Mouse (Mus musculus): ENCODE data around the gene Dmc1.
A peak's percentile ranks its signal among the peaks of the same experiment; 100 is the strongest.

Dmc1 gene

DNA sequence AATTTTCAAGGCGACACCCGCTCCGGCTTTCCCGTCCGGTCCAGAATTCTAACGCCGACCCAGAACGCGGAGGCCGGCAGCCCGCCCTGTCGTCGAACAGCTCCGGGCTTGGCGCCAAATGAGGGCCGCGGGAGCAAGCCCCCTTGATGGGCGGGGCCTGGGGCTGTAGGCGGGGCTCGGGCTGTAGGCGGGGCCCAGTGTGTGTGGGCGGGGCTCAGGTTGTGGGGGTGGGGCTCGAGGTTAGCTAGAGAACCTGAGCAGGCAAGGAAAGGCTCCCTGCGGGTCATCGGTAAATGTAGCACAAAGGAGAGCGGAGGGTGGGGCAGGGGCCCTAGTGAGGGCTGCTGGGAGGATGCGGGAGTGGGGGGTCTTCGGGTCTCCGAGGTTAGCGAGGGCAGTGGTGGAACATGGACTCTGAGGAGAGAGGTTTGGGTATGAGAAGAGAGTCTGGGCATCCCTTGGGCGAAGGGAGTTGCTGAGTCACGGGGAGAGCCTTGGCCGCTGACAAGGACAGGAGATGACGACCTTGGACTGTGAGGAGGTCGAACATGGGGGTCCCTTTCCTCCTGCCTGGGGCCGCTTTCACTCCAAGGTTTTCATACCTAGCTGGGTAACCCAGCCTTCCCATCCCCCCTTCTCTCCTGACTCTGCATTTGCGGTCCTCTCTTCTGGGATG is at the start of gene Dmc1:
TSS of gene Dmc1 (minus strand) at position 120 of the 676 bp plus-strand sequence.
- peak; percentile 92 for DNase-seq (ENCODE audit: low spot score)

DNA sequence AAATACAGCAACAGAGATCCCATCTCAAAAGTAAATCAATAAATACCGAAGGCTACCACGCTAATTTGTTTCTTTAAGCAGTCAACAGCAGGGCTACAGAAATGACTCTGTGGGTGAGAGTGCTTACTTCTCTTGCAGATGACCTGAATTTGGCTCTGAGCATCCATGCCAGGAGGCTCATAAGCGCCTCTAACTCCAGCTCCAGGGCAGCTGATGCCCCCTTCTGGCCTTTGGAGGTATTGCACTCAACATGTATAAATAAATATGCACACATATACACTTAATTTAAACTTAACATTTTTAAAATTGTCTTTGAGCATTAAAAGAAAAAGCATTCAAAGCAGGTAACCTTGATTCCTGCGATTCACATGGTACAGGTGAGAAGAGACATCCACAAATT is 46.6 kb upstream of the Dmc1 start:
- peak; percentile 51 for DNase-seq (ENCODE audit: low spot score)

DNA sequence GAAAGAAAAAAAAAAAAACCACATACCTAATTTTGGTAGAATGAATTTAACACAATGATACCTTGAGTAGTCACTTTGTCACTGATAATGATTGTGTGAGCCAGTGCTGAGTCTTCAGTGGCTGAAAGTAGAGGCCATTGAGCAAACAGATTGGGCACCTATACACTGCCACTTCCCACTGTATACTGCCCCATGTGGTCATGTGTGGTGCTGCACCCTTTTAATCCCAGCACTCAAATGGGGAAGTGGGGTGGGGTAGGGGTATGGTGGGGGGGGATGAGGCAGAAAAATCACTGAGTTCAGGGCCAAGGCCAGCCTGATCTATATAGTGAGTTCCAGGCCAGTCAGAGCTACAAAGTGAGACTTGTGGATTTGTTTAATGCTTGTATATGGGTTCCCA is 45.7 kb upstream of the Dmc1 start:
- no peak for DNase-seq (ENCODE audit: low spot score)

DNA sequence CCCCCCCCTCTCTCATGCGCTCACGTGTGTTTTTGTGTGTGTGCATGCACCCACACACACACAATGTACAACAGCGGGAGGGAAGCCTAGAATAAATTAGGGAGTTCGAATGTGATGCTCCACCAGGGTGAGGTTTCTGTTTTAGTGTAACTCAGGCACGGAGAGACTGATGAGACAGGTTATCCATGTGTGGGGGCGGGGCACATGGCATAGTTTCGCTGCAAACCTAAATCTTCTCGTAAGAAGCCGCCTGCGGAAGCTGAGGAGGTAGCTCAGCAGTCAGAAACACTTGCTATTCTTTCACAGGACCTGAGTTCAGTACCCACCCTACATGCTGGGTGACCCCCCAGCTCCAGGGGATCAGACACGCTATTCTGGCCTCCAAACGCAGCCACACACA is 43.2 kb upstream of the Dmc1 start:
- DNase-seq (ENCODE audit: low spot score), result no peak

DNA sequence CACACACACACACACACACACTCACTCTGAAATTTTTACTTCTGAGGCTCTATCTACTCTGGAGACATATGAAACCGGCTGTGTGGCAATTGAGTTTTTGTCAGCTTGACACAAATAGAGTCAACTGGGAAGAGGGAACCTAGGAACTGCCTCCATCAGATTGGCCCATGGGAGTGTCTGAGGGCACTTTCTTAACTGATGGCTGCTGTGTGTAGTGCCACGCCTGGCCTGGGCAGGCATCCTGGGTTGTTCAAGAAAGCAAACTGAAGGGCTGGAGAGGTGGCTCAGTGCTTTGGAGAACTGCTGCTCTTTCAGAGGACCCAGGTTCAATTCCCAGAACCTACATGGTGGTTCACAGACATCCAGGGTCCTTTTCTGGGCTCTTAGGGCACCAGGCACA is 40.6 kb upstream of the Dmc1 start:
- DNase-seq (ENCODE audit: low spot score), result no peak

DNA sequence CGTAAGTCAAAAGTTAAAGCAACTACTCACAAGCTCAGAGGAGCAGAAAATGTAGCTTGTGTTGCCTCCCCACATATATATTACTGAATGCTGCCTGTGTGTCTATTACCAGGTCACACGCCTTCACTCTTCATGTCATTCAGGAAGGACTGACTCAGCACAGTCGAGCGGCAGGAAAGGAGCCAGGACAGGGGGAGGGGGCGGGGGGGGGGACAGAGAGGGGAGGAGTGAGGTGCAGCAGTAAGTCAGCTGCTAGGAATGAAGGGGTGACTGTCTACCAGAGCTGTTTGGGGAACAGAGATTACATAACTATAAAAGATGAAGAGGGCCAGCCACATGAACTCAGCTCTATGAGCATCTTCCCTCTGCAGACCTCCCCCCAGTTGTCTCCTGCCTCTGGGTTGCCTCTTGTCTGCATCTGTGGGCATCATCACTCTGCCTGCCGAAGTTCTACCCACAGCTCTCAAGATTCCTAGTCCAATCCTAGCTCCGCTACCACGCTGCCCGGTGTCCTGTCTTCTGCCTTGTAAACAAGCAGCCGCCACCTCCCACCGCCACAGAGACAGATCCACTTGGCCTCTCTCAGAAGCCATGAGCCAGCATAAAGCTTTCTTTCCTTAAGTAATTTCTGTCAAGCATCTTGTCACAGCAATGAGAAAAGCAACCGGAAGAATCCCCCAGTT is 36.4 kb upstream of the Dmc1 start:
- DNase-seq (ENCODE audit: low spot score), result no peak

DNA sequence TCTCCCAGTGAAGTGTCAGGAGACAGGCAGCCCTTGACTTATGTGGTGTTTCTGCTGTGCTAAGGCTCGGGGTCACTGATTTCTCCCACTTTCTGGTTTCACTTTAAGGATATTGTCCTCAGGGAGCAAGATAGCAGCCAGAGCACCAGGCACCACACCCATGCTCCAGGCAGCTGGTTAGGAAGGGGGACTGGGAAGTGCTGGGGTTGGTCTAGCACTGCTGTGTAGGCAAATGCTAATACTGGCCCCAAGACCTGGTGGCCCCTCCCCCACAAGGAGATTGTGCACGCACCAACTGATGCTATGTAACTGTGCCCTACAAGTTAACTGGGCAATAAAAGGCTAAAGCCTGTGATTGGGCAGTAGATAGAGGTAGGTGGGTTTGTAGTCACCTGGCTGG is 25.6 kb upstream of the Dmc1 start:
- no peak for DNase-seq (ENCODE audit: low spot score)

DNA sequence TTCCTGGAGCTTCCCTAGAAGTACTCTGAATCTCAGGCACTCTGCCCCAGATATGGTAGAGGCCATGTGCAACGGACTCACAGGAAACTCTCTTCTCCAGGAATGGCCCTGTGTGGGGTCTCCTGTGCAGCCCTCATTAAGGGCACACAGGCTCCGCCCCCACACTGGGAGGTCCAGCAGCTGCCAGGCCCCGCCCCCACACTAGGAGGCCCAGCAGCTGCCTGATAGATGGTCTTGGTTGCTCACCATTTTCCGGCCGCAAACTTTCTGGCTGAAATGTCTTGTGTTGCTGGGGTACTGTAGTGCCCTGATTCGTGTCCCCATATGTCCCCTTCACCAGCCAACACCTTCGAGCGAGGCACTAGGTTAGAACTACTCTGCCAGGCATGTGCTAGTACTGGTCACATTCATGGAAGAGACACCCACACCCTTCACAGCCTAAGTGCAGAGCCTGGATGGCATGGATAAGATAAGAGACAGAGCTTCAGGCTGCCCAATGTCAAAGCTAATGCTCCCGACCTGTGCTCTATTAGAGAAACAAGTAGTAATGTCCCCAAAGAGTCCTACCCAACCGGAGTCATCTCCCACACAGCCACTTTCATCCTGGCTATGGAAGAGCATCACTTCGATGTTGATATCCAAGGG is 15.0 kb upstream of the Dmc1 start:
- peak; percentile 61 for DNase-seq (ENCODE audit: low spot score)

DNA sequence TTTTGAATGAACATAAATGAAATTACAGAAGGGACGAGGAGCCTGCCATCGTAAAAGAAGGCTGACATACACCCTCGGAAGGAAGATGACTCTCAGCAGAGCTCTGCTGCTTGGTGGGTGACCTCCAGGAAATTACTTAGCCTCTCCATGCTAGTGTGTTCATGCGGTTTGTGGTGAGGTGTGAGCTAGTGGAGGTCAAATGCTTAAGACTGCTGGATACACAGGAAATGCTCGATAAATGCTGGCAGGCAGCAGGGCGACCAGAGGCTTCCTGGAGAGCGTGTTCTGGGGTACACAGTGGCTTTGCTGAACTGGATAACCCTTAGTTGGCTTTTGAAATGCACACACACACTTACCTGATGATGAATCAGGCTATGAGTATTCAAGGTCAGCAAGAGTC is 13.5 kb upstream of the Dmc1 start:
- DNase-seq (ENCODE audit: low spot score), result no peak

DNA sequence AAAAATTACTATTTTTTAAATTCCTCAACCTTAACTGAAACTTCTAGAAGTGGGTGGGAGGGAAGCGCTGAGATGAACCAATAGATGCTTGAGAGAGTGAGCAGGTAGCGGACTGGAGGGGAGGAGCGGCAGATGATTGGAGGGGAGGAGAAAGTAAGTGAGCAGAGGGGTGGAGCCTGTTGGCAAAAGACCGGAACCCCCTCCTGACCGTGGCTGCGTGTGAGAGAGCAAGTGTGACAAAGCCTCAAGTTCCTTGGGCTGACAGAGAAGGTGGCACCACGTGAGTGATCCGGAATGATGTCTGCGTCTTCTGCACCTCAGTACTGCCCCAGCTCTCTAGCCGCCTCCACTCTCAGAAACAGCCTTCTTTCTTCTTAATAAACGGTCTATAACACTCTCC is 12.2 kb upstream of the Dmc1 start:
- peak; percentile 51 for DNase-seq (ENCODE audit: low spot score)

DNA sequence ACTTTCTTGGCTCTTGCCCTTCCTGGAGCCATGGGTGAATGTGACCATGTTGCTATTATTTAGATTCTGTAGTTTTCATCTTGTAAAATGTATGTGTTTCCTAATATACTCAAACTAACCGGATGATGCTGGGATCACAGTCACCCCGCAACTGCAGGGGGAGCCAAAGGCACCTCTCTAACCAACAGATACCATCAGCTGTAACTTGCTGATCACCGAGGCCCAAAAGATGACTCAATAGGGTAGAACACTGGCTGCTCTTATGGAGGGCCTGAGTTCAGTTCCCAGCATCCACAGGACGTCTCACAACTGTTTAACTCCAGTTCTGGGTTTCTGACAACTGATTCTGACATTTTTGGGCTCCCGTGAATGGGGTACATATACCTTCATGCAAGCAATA is 11.8 kb upstream of the Dmc1 start:
- DNase-seq (ENCODE audit: low spot score), result no peak

DNA sequence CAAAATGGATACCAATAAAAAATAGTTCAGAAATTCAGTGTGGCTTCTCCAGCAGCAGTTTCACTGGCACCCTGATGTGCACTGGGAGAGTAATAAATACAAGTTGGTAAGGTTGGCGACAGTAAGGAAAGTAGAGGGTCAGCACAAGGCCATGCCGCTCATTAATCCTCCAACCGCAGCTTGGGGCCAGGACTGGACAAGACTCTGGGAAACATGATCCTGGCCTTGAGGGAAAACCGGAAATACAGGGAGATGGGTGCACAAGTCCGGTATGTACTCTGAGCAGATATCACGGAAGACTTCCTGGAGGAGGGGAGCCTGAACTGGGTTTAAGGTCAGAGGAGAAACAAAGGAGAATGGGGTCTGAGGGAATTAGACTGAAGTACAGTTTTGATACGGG is 10.6 kb upstream of the Dmc1 start:
- no peak for DNase-seq (ENCODE audit: low spot score)

DNA sequence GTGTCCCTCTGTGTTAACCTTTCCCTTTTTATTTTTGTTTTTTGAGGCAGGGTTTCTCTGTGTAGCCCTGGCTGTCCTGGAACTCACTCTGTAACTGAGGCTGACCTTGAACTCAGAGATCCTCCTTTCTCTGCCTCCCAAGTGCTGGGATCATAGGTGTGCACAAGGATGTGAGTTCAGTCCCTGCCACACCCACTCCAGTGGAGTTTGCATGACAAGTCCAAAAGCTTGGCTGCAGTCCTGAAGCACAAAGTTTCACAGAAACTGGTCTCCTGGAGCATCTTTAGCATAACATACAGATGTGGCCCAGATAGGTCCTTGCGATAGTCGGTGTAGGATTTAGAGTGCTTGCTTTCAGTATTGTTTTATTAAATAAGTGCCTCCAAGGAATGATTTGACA is 4.3 kb upstream of the Dmc1 start:
- no peak for DNase-seq (ENCODE audit: low spot score)

DNA sequence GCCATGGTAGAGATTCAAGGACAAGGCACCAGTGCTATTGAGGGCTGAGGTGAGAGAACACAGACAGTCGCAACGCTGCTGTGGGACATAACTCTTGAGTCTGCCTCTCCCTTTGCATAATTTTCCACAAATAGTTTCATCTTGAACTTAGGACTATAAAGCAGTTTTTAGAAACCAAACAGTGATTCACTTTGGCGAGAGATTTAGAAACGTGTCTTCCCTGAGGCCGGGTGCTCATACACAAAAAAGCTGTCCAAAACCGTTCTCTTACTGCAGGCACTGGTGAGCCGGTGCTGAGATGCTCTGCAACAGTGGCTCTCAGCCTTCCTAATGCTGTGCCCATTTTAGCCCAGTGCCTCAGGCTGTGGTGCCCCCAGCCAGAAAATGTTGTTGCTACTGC is 3.3 kb upstream of the Dmc1 start:
- DNase-seq (ENCODE audit: low spot score), result no peak

DNA sequence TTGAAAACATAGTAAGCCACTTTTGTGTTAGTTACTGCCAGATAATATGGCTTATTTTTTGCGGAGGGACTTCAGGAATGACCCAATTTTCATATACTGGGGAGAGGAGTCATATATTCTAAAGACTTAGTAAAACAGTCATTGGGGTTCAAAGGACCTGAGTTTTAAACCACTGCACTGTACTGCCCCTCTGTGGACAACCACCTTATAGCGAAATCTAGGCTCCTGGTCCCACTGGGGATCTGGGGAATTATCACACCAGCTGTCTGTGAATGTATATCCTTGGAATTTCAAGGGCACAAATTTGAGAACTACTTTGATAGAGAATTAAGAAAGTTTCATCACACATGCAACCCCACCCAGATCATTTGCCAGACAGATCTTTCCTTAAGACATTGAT is 2.8 kb upstream of the Dmc1 start:
- no peak for DNase-seq (ENCODE audit: low spot score)

DNA sequence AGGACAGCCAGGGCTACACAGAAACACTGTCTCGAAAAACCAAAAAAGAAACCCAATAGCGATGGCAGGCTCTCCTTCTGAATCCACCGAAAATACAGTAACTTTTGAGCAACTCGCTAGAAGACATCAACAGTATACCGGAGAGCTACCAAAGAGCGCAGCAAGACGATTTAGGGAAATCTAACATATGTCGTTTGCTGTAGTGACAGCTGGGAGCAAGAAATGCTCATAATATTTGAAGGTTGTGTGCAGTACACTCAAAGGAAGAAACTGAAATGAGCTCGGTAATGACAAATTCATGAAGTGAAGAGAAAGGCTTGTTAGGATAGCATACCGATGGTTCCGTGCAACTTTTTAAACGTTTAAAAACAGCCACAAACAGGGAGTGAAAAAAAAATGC is 1.3 kb upstream of the Dmc1 start:
- DNase-seq (ENCODE audit: low spot score), result no peak

DNA sequence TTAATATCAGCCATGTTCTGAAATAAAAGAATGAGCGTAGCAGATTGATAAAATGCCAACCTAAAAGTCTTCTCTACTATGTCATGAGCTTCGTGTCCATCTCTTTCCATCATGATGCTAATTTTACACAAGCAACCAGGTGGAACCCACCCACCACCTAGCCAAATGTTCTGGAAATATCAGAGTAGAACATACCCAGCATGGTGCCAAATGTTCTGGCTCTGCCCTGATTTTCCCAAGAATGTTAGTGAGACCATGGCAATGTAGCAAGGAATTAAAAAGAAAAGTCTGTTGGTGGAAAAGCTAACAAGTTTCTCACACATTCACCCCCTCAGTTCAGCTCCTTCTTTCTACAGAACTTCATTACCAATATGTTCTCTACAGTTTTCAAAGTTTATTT is 4.7 kb downstream of the Dmc1 start:
- DNase-seq (ENCODE audit: low spot score), result no peak

DNA sequence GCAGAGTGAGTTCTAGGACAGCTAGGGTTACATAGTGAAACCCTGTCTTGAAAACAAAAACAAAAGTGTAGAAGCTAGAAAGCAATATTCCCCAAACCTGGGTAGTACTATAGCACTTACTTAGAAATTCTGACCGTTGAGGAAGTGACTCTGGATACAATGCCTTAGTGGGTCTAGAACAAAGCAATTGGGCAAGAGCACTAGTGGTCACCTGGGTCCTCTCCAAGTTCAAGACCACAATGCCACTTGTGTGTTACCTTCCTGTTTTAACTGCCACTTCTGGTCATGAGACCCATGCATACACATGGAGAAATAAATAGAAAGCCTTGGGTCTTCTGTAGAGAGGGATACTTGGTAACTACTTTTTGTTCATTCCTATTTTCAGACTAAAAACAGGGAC is 6.2 kb downstream of the Dmc1 start:
- DNase-seq (ENCODE audit: low spot score), result no peak

DNA sequence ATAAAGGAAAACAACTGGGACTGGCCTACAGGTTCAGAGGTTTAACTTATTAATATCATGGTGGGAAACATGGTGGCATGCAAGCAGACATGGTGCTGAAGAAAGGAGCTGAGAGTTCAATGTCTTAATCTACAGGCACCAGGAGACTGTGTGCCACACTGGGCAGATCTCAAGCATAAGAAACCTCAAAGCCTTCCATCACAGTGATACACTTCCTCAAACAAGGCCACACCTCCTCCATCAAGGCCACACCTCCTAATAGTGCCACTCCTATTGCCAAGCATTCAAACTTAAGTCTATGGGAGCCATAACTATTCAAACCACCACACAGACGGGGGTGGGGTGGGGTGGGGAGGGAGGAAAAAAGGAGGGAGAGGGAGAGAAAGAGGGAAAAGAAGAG is 23.3 kb downstream of the Dmc1 start:
- no peak for DNase-seq (ENCODE audit: low spot score)

DNA sequence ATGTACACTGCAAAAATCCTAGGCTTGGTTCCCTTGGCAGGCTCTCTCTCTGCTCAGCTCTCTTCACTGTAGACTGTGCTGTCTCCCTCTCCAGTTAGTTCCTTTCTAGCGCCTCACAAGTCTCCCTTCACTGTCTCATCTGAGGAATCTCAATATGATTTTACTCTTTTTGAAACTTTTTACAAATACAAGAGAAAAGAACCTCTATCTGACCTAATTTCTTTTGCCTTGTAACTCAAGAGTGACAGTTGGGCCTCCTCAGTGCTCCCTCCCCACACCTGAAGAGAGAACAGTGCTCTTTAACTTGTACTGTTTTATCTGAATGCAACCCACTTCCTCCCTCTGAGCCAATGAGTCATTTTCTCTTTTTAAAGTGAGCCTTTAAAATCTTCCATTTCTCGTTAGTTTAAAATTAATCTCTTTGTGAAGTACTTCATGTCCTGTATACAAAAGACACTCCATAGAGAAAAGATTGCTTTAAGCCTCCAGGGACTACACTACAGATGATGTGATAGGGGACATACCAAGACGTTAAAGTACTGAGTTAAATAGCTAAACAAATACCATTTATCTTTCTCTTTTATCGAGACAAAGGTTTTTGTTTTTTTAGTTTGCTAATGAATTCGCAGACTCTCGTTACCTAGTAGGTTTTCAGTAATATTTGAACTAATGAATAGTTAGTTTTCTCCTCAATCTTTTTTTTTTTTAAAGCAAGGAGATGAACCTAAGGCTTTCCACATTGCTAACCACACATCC is 27.1 kb downstream of the Dmc1 start:
- no peak for DNase-seq (ENCODE audit: low spot score)

DNA sequence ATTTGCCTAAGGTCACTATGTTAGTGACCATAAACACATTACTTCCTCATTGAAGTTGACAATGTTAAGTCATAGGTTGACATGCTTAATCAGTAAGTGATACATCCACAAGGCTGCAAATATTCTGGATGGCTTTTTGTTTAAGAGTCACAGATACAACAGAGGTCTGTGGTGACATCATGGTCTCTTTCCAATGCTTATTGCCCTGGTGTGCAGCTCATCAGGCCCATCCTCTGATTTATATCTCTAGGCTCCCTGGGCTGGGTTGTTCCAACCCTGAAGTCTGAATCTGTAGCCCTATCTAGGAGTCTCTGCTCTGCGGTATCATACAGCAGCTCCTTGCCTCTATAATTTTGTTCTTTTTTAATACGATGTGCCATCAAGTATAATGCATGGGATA is 28.0 kb downstream of the Dmc1 start:
- DNase-seq (ENCODE audit: low spot score), result no peak

DNA sequence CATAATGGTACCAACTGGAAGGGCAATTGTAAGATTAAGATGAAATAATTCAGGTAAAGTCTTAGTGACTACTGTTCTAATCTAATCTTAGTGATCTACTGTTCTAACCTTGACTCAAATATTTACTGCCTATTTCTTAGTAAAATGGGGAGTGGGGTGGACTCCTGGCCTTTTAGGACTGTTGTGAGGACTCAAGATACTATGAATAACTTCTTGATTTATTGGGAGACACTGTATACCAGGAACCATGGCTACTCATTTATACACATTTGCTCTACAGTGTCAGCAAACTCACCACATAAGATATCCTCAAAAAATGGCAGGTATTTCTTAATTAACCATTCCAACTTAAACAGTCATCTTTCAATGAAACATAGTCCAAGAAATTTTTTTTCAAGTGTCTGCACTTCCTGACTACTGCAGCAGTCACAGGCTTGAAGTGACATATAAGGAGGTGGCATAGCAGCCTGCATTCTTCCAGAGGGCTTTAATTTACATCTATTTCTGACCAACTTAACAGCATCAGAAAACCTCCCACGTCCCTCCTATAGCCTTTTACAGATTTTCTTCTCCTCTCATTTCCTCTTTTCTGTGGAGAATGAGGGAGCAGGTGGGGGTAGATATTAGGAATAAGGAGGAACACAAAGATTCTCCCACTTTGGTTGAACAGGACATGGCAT is 29.2 kb downstream of the Dmc1 start:
- DNase-seq (ENCODE audit: low spot score), result no peak
